Mouse (Mus musculus) thymus, postnatal 36 days (tissue): ENCODE results near the gene Gm13089.
"Not testable (repeated sequence)": the region's sequence is repeated elsewhere in the genome, so short reads cannot be mapped to it uniquely, and the experiment has no call there.

Experiments
- DNase-seq, 2 experiments: peaks; one replicate each; pipeline ENCODE4 v3.0.0; 2022; ENCODE audit warnings: mixed read lengths in 2 of 2

The Gm13089 gene

DNA sequence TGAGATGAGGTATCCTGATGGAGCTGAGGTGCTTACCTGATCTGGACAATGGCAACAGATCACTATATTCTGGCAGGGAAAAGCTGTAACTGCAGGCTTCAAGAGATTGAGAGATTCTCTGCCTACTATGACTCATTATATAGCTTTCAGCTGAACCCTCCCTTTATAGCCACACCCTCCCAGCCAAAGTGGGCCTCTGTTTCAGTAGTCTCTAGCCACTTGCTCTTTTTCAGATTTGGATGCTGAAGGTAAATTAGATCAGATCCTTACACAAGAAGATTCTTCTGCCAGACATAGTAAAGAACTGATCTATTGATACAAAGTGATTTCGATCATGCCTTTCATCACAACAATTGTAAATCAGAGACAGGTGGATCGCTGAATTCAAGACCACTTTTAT, at the start of gene Gm13089:
TSS of gene Gm13089 (minus strand) at position 101 of the 400 bp plus-strand sequence.
- DNase-seq = no peak

DNA sequence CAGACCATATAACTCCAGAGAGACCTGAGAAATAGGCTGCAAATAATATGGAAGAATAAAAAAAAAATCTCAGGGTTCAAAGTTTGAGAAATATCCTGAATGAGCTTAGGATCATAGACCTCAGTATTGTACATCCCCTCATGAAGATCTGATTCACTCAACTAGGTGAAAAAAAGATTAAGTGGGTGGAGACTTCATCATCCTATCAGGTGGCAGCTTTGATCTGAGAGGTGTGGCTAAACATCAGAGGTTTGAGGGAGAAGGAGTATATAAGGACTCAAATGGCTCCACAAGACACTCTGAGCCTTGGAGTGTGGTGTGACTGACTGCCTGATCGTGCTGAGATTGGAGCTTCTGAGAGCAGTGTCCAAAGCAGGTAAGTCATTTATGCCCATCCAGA, 16.6 kb upstream of the Gm13089 start, which contains the start of gene Gm13078:
TSS of gene Gm13078 (plus strand) at position 301 of the 400 bp plus-strand sequence.
- no peak for DNase-seq

DNA sequence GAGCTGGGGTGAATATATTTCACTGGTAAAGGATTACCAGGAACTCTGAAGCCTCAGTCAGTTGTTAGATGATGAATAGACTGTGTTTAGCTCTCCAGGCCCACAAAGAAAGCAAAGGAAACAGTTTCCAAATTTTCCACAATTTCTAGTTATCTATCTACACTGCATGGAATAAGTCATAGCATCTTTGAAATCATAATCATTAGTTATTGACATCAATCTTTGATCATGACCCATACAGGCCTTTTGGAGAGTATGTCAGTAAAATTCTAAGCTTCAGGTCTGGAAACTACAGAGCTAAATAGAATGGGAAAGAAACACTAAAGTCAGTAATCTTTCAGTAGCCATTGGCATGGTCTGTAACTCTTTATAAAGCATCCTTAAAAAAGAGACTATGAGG, 45.4 kb downstream of the Gm13089 start, which contains the start of gene Gm13088:
TSS of gene Gm13088 (minus strand) at position 101 of the 400 bp plus-strand sequence.
- not testable (repeated sequence) for DNase-seq
